Mouse (Mus musculus): ENCODE measurements around the gene Nf2. TPM values are rescaled to one million over a fixed set of nuclear protein-coding genes. Genes with fewer than 3 reads are reported as not detected.

Nf2 gene
- 31.9 and 41.8 TPM in 2 replicates for polyA plus RNA-seq (2014; fragmentation: Nextera tagmentation; extraction: Ambion mirVana)

DNA sequence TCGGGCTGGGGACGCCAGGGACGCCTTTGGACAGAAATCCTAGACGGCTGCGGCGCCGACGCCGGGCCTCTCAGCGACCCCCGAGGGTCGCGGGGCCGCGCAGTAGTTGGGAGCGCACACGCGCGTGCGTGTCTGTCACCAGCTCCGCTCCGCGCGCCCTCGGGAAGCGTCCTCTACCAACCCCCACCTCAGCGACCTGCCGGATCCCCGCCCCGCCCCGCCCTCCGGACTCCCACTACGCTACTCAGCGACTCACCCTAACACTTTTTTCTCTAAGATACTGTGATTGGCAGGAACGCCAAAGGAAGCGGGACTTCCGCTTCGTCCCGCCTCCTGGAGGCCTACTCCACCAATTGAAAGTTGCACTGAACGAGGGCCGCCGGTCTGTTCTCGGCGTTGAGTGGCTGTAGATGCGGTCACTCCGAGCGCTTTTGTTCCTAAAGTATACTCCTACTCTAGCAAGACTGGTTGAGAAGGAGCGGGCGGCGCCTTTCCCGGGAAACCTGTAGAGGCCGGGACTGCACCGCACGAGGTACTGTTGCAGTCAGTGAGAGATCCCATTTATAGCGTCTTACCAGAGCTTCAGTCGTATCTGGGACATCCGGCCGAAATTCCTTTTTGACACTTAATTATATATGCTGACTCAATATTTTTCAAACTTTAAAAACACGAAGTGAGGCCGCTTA lies at the start of gene Nf2:
Gene Nf2, minus strand, starts transcription at position 279 of the 686 bp plus-strand sequence.
- ATAC-seq (ENCODE audit: insufficient number of reproducible peaks, insufficient read depth, low FRiP score, low read depth), result peak; percentile 99
- peak within 1 kb of the TSS; percentile 83 for H3K9ac ChIP-seq (replicated peaks; ENCODE audit: low read depth, low read length)
- H3K4me1 ChIP-seq (ENCODE audit: control insufficient read depth, insufficient read depth, low read length), result peaks cover 5% of the 10 kb centered on the region; the same call in 1 of the 2 replicates
- WGBS, result under 1% methylated on average over 60 of the region's 60 CpGs
- H3K27ac ChIP-seq (ENCODE audit: low read length), result peak within 1 kb of the TSS; percentile 78; the same call in 1 of the 2 replicates
- peak within 1 kb of the TSS; percentile 95 for H3K4me3 ChIP-seq (ENCODE audit: low read depth, low read length)
- no peaks in the 10 kb centered on the region for H3K27me3 ChIP-seq (ENCODE audit: control insufficient read depth, insufficient read depth, low read length)
- H3K36me3 ChIP-seq (ENCODE audit: control insufficient read depth, insufficient read depth, low read length), result no peaks in the 10 kb centered on the region
- H3K4me2 ChIP-seq (replicated peaks; ENCODE audit: low read depth, low read length), result peak within 1 kb of the TSS; percentile 48
- no peaks in the 10 kb centered on the region for H3K9me3 ChIP-seq (ENCODE audit: control insufficient read depth, low read depth, low read length)

- peak within 1 kb of the TSS; percentile 70 for H3K27ac ChIP-seq (ENCODE audit: low read length)
- H3K4me3 ChIP-seq (ENCODE audit: low read depth, low read length), result peak within 1 kb of the TSS; percentile 62
- WGBS, result 2% methylated on average over 52 of the region's 52 CpGs
- H3K36me3 ChIP-seq (ENCODE audit: control insufficient read depth, insufficient read depth, low read length), result peaks cover 14% of the 10 kb centered on the region
- peaks cover 4% of the 10 kb centered on the region; the same call in 1 of the 2 replicates for H3K4me1 ChIP-seq (ENCODE audit: control insufficient read depth, insufficient read depth, low read length)
- H3K9me3 ChIP-seq (ENCODE audit: control insufficient read depth, low read depth, low read length), result no peaks in the 10 kb centered on the region
- H3K9ac ChIP-seq (replicated peaks; ENCODE audit: low read depth, low read length), result peak within 1 kb of the TSS; percentile 56
- no peaks in the 10 kb centered on the region for H3K27me3 ChIP-seq (ENCODE audit: control insufficient read depth, insufficient read depth, low read length)
- H3K4me2 ChIP-seq (replicated peaks; ENCODE audit: low read depth, low read length), result peak within 1 kb of the TSS; percentile 63
- peak; percentile 93 for ATAC-seq (ENCODE audit: insufficient number of reproducible peaks, insufficient read depth, low FRiP score, low read depth)
Observed at GRCm38 (mm10) chr11:4894848-4895816, 45.8 kb upstream of the Nf2 start, which contains the start of gene Thoc5. Thoc5 (plus strand) TSS chr11:4895320.

DNA sequence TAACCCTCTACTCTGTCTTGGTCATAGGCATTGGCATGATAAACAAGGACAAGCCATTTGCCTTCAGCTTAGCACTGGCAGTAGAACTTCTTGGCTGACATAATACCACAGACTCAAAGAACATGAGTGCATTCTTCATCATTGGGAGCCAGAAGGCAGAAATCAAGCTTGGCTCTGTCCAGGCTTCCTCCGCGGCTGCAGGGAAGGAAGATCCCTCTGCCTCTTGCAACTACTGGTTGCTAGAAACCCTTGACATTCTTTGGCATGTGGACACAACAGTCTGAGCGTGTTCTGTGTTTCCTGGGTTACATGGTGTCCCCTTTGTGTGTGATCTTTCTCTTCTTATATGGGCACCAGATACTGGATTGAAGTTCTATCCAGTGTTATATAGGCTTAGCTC lies 37.7 kb upstream of the Nf2 start:
- H3K27me3 ChIP-seq (ENCODE audit: control insufficient read depth, insufficient read depth, low read length), result no peaks in the 10 kb centered on the region
- WGBS, result 92% methylated on average over 3 of the region's 3 CpGs
- no peak overlapping the region for H3K9ac ChIP-seq (replicated peaks; ENCODE audit: low read depth, low read length)
- no peaks in the 10 kb centered on the region for H3K4me1 ChIP-seq (ENCODE audit: control insufficient read depth, insufficient read depth, low read length)
- ATAC-seq (ENCODE audit: insufficient number of reproducible peaks, insufficient read depth, low FRiP score, low read depth), result no peak
- H3K4me2 ChIP-seq (replicated peaks; ENCODE audit: low read depth, low read length), result no peak overlapping the region
- H3K36me3 ChIP-seq (ENCODE audit: control insufficient read depth, insufficient read depth, low read length), result peaks cover 19% of the 10 kb centered on the region
- no peak overlapping the region for H3K27ac ChIP-seq (ENCODE audit: low read length)
- no peak overlapping the region for H3K4me3 ChIP-seq (ENCODE audit: low read depth, low read length)
- no peaks in the 10 kb centered on the region for H3K9me3 ChIP-seq (ENCODE audit: control insufficient read depth, low read depth, low read length)

GRCm38 (mm10) chr11:4885385-4885903 lies 36.1 kb upstream of the Nf2 start:
- Histone ChIP-seq H3K9ac (replicated peaks; ENCODE audit: low read depth, low read length) (no peak overlapping the region), H3K36me3 (ENCODE audit: control insufficient read depth, insufficient read depth, low read length) (peaks cover 15% of the 10 kb centered on the region), H3K4me2 (replicated peaks; ENCODE audit: low read depth, low read length) (no peak overlapping the region), H3K4me1 (ENCODE audit: control insufficient read depth, insufficient read depth, low read length) (no peaks in the 10 kb centered on the region), H3K4me3 (ENCODE audit: low read depth, low read length) (no peak overlapping the region), H3K27ac (ENCODE audit: low read length) (no peak overlapping the region), H3K9me3 (ENCODE audit: control insufficient read depth, low read depth, low read length) (no peaks in the 10 kb centered on the region), H3K27me3 (ENCODE audit: control insufficient read depth, insufficient read depth, low read length) (no peaks in the 10 kb centered on the region)
- no peak for ATAC-seq (ENCODE audit: insufficient number of reproducible peaks, insufficient read depth, low FRiP score, low read depth)
- 69% methylated on average over 2 of the region's 2 CpGs for WGBS

DNA sequence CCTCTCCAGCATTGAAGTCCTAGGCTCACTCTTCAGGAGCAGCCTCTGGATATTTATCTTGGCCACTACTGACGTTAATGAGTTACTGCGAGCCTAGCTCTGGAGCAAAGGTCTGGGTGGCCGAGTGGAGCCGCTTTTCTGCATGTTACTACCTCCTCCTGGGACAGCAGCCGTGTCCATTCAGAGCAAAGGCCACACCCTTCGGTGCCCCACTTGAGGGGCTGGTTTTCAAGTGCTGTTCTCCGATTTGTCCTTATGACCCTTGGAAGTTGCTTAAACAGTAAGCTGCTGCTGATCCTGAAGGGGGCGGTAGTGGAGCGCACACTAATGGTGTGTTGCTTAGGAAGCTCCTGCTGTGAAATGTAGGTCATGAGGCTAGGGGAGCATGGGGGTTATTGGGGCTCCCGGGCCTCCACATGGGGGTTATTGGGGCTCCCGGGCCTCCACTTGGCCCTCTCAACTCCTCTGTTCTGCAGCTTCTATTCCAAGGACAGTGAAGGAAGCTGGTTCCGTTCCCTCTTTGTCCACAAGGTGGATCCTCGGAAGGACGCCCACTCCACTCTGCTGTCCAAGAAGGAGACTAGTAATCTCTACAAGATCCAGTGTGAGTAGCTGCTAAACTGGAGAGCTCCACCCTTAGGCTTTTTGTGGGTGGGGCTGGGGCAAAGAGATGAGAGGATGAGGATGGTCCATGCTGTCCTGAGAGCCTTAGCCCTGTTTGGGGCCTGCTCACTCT lies 33.7 kb upstream of the Nf2 start:
- Histone ChIP-seq H3K9me3 (ENCODE audit: control insufficient read depth, low read depth, low read length) (no peaks in the 10 kb centered on the region), H3K4me1 (ENCODE audit: control insufficient read depth, insufficient read depth, low read length) (no peaks in the 10 kb centered on the region), H3K36me3 (ENCODE audit: control insufficient read depth, insufficient read depth, low read length) (no peaks in the 10 kb centered on the region; the same call in 1 of the 2 replicates), H3K4me2 (replicated peaks; ENCODE audit: low read depth, low read length) (no peak overlapping the region), H3K4me3 (ENCODE audit: low read depth, low read length) (no peak overlapping the region), H3K27ac (ENCODE audit: low read length) (no peak overlapping the region), H3K27me3 (ENCODE audit: control insufficient read depth, insufficient read depth, low read length) (no peaks in the 10 kb centered on the region), H3K9ac (replicated peaks; ENCODE audit: low read depth, low read length) (no peak overlapping the region)
- ATAC-seq (ENCODE audit: insufficient number of reproducible peaks, insufficient read depth, low FRiP score, low read depth), result peak; percentile 84
- WGBS, result 41% methylated on average over 14 of the region's 14 CpGs

- Histone ChIP-seq H3K4me1 (ENCODE audit: control insufficient read depth, insufficient read depth, low read length) (no peaks in the 10 kb centered on the region), H3K9me3 (ENCODE audit: control insufficient read depth, low read depth, low read length) (no peaks in the 10 kb centered on the region), H3K36me3 (ENCODE audit: control insufficient read depth, insufficient read depth, low read length) (no peaks in the 10 kb centered on the region), H3K27me3 (ENCODE audit: control insufficient read depth, insufficient read depth, low read length) (no peaks in the 10 kb centered on the region), H3K9ac (replicated peaks; ENCODE audit: low read depth, low read length) (no peak overlapping the region), H3K27ac (ENCODE audit: low read length) (no peak overlapping the region), H3K4me2 (replicated peaks; ENCODE audit: low read depth, low read length) (no peak overlapping the region), H3K4me3 (ENCODE audit: low read depth, low read length) (no peak overlapping the region)
- 78% methylated on average over 4 of the region's 4 CpGs for WGBS
- no peak for ATAC-seq (ENCODE audit: insufficient number of reproducible peaks, insufficient read depth, low FRiP score, low read depth)
Observed at GRCm38 (mm10) chr11:4881087-4881486, 31.8 kb upstream of the Nf2 start.

- H3K36me3 ChIP-seq (ENCODE audit: control insufficient read depth, insufficient read depth, low read length), result no peaks in the 10 kb centered on the region
- H3K27me3 ChIP-seq (ENCODE audit: control insufficient read depth, insufficient read depth, low read length), result no peaks in the 10 kb centered on the region
- H3K27ac ChIP-seq (ENCODE audit: low read length), result 0 out of 2 replicates have a peak overlapping the region, but pooled peaks have one; percentile 33
- no peak for ATAC-seq (ENCODE audit: insufficient number of reproducible peaks, insufficient read depth, low FRiP score, low read depth)
- H3K4me2 ChIP-seq (replicated peaks; ENCODE audit: low read depth, low read length), result peak overlapping the region; percentile 66
- peaks cover 8% of the 10 kb centered on the region for H3K4me1 ChIP-seq (ENCODE audit: control insufficient read depth, insufficient read depth, low read length)
- peak overlapping the region; percentile 62 for H3K4me3 ChIP-seq (ENCODE audit: low read depth, low read length)
- WGBS, result 4% methylated on average over 10 of the region's 10 CpGs
- H3K9me3 ChIP-seq (ENCODE audit: control insufficient read depth, low read depth, low read length), result no peaks in the 10 kb centered on the region
- H3K9ac ChIP-seq (replicated peaks; ENCODE audit: low read depth, low read length), result peak overlapping the region; percentile 53; the same call in 1 of the 2 replicates
Observed at GRCm38 (mm10) chr11:4874551-4874950, 25.2 kb upstream of the Nf2 start.

Measured in stomach, embryonic 14.5 days (tissue).